ENCODE assay signal across 8 mouse cellular contexts in the genomic region with DNA sequence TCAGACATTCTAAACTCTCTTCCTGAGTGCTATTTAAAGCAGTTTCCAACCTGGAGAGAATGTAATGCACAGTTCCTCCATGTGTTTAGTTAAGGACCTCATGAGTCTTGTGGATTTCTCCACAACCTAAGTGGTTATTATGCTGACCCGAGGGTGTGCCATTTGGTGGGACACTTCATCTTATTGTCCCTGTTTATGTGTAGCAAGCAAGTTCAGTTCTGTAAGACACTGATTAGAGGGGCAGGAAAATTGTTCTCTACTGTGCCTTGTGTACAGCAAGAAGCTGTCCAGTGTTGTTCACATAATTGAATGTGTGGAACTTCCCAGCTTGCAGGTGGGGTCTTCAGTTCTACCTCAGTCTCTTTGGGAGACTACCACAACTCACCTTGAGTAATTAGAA. TPM values are rescaled to one million over a fixed set of nuclear protein-coding genes. Genes with fewer than 3 reads are reported as not detected.
DNase-seq lines count a peak whose midpoint lies in the region; ATAC-seq and TF ChIP-seq lines count a peak whose summit lies in the region.

No protein-coding gene starts in this region.

- H3K9me3 ChIP-seq in midbrain, embryonic 10.5 days (replicated peaks) = no peaks in the 10 kb centered on the region
- no peaks in the 10 kb centered on the region for H3K9me3 ChIP-seq in midbrain, postnatal 0 days (ENCODE audit: low read length)
- no peaks in the 10 kb centered on the region for H3K9me3 ChIP-seq in intestine, embryonic 14.5 days (ENCODE audit: control insufficient read depth, low read length)
- H3K9me3 ChIP-seq in stomach, embryonic 14.5 days (ENCODE audit: control insufficient read depth, low read depth, low read length) = no peaks in the 10 kb centered on the region

- H3K4me3 ChIP-seq in midbrain, embryonic 10.5 days = no peak overlapping the region
- no peak overlapping the region for H3K4me3 ChIP-seq in midbrain, postnatal 0 days (ENCODE audit: low read depth, low read length)
- no peak overlapping the region for H3K4me3 ChIP-seq in intestine, embryonic 14.5 days (ENCODE audit: low read depth, low read length)
- 0 out of 2 replicates have a peak overlapping the region, but pooled peaks have one; percentile 2 for H3K4me3 ChIP-seq in stomach, embryonic 14.5 days (ENCODE audit: low read depth, low read length)

- H3K27me3 ChIP-seq in midbrain, embryonic 10.5 days (ENCODE audit: low read depth, poor library complexity, severe bottlenecking) = no peaks in the 10 kb centered on the region
- no peaks in the 10 kb centered on the region for H3K27me3 ChIP-seq in midbrain, postnatal 0 days (ENCODE audit: insufficient read depth, low read length)
- H3K27me3 ChIP-seq in intestine, embryonic 14.5 days (replicated peaks; ENCODE audit: control insufficient read depth, insufficient read depth, low read length) = no peaks in the 10 kb centered on the region
- H3K27me3 ChIP-seq in stomach, embryonic 14.5 days (ENCODE audit: control insufficient read depth, insufficient read depth, low read length) = no peaks in the 10 kb centered on the region

- H3K27ac ChIP-seq in midbrain, embryonic 10.5 days (replicated peaks) = peak overlapping the region; percentile 49; the same call in 1 of the 2 replicates
- no peak overlapping the region for H3K27ac ChIP-seq in midbrain, postnatal 0 days (ENCODE audit: low read depth, low read length)
- peak overlapping the region; percentile 98 for H3K27ac ChIP-seq in intestine, embryonic 14.5 days (ENCODE audit: low read depth)
- H3K27ac ChIP-seq in stomach, embryonic 14.5 days (ENCODE audit: low read length) = peak overlapping the region; percentile 99

- no peak for ATAC-seq in midbrain, postnatal 0 days (ENCODE audit: low FRiP score)
- ATAC-seq in intestine, embryonic 14.5 days (replicated peaks; ENCODE audit: low FRiP score, low TSS enrichment, low read depth) = no peak
- no peak for ATAC-seq in stomach, embryonic 14.5 days (ENCODE audit: insufficient number of reproducible peaks, insufficient read depth, low FRiP score, low read depth)
- ATAC-seq in erythroid progenitor cell, adult 5-6 weeks (replicated peaks; ENCODE audit: low FRiP score, poor library complexity, severe bottlenecking) = no peak

- no peaks in the 10 kb centered on the region for H3K36me3 ChIP-seq in midbrain, embryonic 10.5 days
- no peaks in the 10 kb centered on the region for H3K36me3 ChIP-seq in midbrain, postnatal 0 days (ENCODE audit: insufficient read depth, low read length)
- no peaks in the 10 kb centered on the region for H3K36me3 ChIP-seq in intestine, embryonic 14.5 days (ENCODE audit: control insufficient read depth, insufficient read depth, low read length)
- H3K36me3 ChIP-seq in stomach, embryonic 14.5 days (ENCODE audit: control insufficient read depth, insufficient read depth, low read length) = no peaks in the 10 kb centered on the region

- DNase-seq in heart, adult 11 months = peak; percentile 86
- no peak for DNase-seq in heart, adult 18-20 months
- no peak for DNase-seq in midbrain, embryonic 10.5 days (ENCODE audit: low spot score)
- DNase-seq in midbrain, postnatal 0 days (ENCODE audit: low spot score) = no peak
- DNase-seq in intestine, embryonic 14.5 days (ENCODE audit: low spot score) = no peak
- no peak for DNase-seq in urinary bladder, postnatal 4 days (ENCODE audit: low spot score in 2 of 2)

- H3K9ac ChIP-seq in midbrain, postnatal 0 days (replicated peaks; ENCODE audit: low read length, poor library complexity, severe bottlenecking) = no peak overlapping the region
- peak overlapping the region; percentile 18; the same call in 1 of the 2 replicates for H3K9ac ChIP-seq in intestine, embryonic 14.5 days (ENCODE audit: low read length)
- H3K9ac ChIP-seq in stomach, embryonic 14.5 days (replicated peaks; ENCODE audit: low read depth, low read length) = no peak overlapping the region; the same call in 1 of the 2 replicates

- H3K4me1 ChIP-seq in midbrain, embryonic 10.5 days = peaks cover 21% of the 10 kb centered on the region
- no peaks in the 10 kb centered on the region for H3K4me1 ChIP-seq in midbrain, postnatal 0 days (ENCODE audit: insufficient read depth, low read length)
- peaks cover 19% of the 10 kb centered on the region for H3K4me1 ChIP-seq in intestine, embryonic 14.5 days (replicated peaks; ENCODE audit: control insufficient read depth, insufficient read depth, low read length)
- H3K4me1 ChIP-seq in stomach, embryonic 14.5 days (ENCODE audit: control insufficient read depth, insufficient read depth, low read length) = peaks cover 23% of the 10 kb centered on the region; the same call in 1 of the 2 replicates

- TF ChIP-seq CTCF in midbrain, postnatal 0 days (IDR thresholded peaks at IDR 0.05) = no peak

- H3K4me2 ChIP-seq in midbrain, postnatal 0 days (ENCODE audit: low read depth, low read length, poor library complexity, severe bottlenecking) = no peak overlapping the region
- peak overlapping the region; percentile 41 for H3K4me2 ChIP-seq in intestine, embryonic 14.5 days (ENCODE audit: low read length)
- H3K4me2 ChIP-seq in stomach, embryonic 14.5 days (replicated peaks; ENCODE audit: low read depth, low read length) = peak overlapping the region; percentile 41

- WGBS in midbrain, embryonic 10.5 days = 78% methylated on average over 1 of the region's 1 CpGs
- WGBS in midbrain, postnatal 0 days = 77% methylated on average over 1 of the region's 1 CpGs
- 17% methylated on average over 1 of the region's 1 CpGs for WGBS in intestine, embryonic 14.5 days
- WGBS in stomach, embryonic 14.5 days = 23% methylated on average over 1 of the region's 1 CpGs

RNA-seq across cellular contexts. Expression of a gene that starts 15.6 kb away (rescaled TPM):
- 10 to 100 TPM; 54.7 to 63.2 TPM for total RNA-seq in heart, adult 18-20 months (2021)
- 84.9 and 139 TPM in 2 replicates for polyA plus RNA-seq in midbrain, embryonic 10.5 days (2016; fragmentation: Nextera tagmentation; extraction: Ambion mirVana)
- total RNA-seq in midbrain, postnatal 0 days (2014; rRNA removed) = 93.7 and 128 TPM in 2 replicates
- 63.5 and 67.5 TPM in 2 replicates for polyA plus RNA-seq in midbrain, postnatal 0 days (2015; fragmentation: Nextera tagmentation; extraction: Ambion mirVana)
- 458 and 463 TPM in 2 replicates for polyA plus RNA-seq in intestine, embryonic 14.5 days (2014; fragmentation: Nextera tagmentation; extraction: Ambion mirVana)
- 751 and 803 TPM in 2 replicates for polyA plus RNA-seq in stomach, embryonic 14.5 days (2014; fragmentation: Nextera tagmentation; extraction: Ambion mirVana)
- 2.9 and 5.0 TPM in 2 replicates for total RNA-seq in erythroid progenitor cell, adult 5-6 weeks (2015; ENCODE audit: low replicate concordance)
- 2.5 and 3.0 TPM in 2 replicates for total RNA-seq in erythroid progenitor cell, adult 5-6 weeks (2017; ENCODE audit: low replicate concordance)
